In the genomic region with DNA sequence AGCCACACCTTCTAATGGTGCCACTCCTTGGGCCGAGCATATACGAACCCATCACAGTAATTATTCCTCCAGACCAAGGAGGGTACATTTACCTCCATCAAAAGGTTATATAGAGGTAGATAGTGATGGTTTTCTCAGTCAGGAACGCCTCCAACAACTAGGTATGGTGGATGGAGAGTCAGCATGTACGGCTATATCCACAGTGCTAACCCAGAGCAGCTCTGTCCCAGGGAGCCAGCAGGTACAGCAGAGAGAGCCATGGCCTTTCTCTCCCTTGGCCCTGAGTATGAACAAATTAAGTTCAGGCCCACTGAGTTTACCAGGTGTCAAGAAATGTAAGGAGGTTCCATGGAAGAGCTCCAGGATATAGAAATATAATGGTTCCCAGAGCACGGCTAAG, we compare ENCODE assay signal across 18 mouse cellular contexts. TPM values are rescaled to one million over a fixed set of nuclear protein-coding genes. Genes with fewer than 3 reads are reported as not detected.
DNase-seq lines count a peak whose midpoint lies in the region; TF ChIP-seq lines count a peak whose summit lies in the region.
"Had no signal": no experiment of that assay in that cellular context is flagged by ENCODE, and none has a peak within 500 bp of the region (broad histone marks: within the 10 kb centered on the region; RNA-seq: fewer than 3 reads in every experiment).

No protein-coding gene starts in this region.

- no peak for TF ChIP-seq CTCF in bone marrow macrophage, adult 2 months (IDR thresholded peaks at IDR 0.05; ENCODE audit: low read depth, low read length)

- peak; percentile 90 for DNase-seq in heart, adult 11 months
- DNase-seq in heart, adult 18-20 months: no peak
- no peak for DNase-seq in ovary, postnatal 10 days (ENCODE audit: low spot score)
- DNase-seq: adrenal gland, adult 2 months; adrenal gland, postnatal 10 days; adrenal gland, postnatal 25 days; cerebellum, adult 11-12 months; cerebellum, adult 2 months; cerebellum, adult 9-10 months; cerebellum, postnatal 10 days; cerebellum, postnatal 25 days; forebrain, postnatal 0 days had no signal

- WGBS in macrophage (ENCODE audit: missing documents): 99% methylated on average over 5 of the region's 5 CpGs

- H3K27ac ChIP-seq in bone marrow macrophage, adult 2 months (ENCODE audit: insufficient read depth, low read depth, low read length): peak overlapping the region; percentile 74
- H3K27ac ChIP-seq in macrophage: peak overlapping the region; percentile 10; the same call in 1 of the 2 replicates
- H3K27ac ChIP-seq: embryonic facial prominence, embryonic 10.5 days; embryonic facial prominence, embryonic 12.5 days; forebrain, embryonic 13.5 days; forebrain, embryonic 15.5 days had no signal

- no peaks in the 10 kb centered on the region for H3K79me2 ChIP-seq in macrophage (ENCODE audit: inconsistent target)

- peaks cover 57% of the 10 kb centered on the region for H3K4me1 ChIP-seq in bone marrow macrophage, adult 2 months (ENCODE audit: control insufficient read depth, insufficient read depth, low read length)

- H3K36me3 ChIP-seq in macrophage (ENCODE audit: inconsistent target): no peaks in the 10 kb centered on the region
- H3K36me3 ChIP-seq: embryonic facial prominence, embryonic 10.5 days; embryonic facial prominence, embryonic 12.5 days; forebrain, embryonic 15.5 days had no signal

- no peak for TF ChIP-seq POLR2A in bone marrow macrophage, adult 2 months (IDR thresholded peaks at IDR 0.05; ENCODE audit: borderline replicate concordance, low read depth, low read length)

- H3K4me3 ChIP-seq in bone marrow macrophage, adult 2 months (ENCODE audit: insufficient read depth, low read length): no peak overlapping the region
- no peak overlapping the region for H3K4me3 ChIP-seq in macrophage (ENCODE audit: inconsistent target)
- H3K4me3 ChIP-seq: embryonic facial prominence, embryonic 10.5 days; embryonic facial prominence, embryonic 12.5 days; forebrain, embryonic 13.5 days; forebrain, embryonic 15.5 days had no signal

RNA-seq across cellular contexts. Expression of a gene that starts 2.1 kb away (rescaled TPM):
- 10 to 100 TPM in 1 of 2 experiments, 1 to 10 TPM in 1; 7.7 to 10.5 TPM for total RNA-seq in heart, adult 18-20 months (2021)
- 8.8 and 8.9 TPM in 2 replicates for polyA plus RNA-seq in bone marrow macrophage, adult 2 months (2012; ENCODE audit: insufficient read depth, insufficient read length, missing spikeins)
- 1,000 to 10,000 TPM in 3 of 26 experiments, 100 to 1,000 TPM in 4, 10 to 100 TPM in 9, 1 to 10 TPM in 10; 1.2 to 1,725 (median 19.2) TPM for total RNA-seq in macrophage (2018; cell fraction: chromatin; rRNA removed)
- total RNA-seq in macrophage (2018; cell fraction: cytosol; rRNA removed): 100 to 1,000 TPM in 7 of 26 experiments, 10 to 100 TPM in 9, 1 to 10 TPM in 9, under 1 TPM in 1; 0.88 to 552 (median 14.8) TPM
- total RNA-seq in macrophage (2018; cell fraction: nucleus; rRNA removed): 1,000 to 10,000 TPM in 2 of 26 experiments, 100 to 1,000 TPM in 7, 10 to 100 TPM in 9, 1 to 10 TPM in 7, under 1 TPM in 1; 0.94 to 1,649 (median 21.6) TPM
- 6.1 to 9.4 TPM (median 7.1 TPM) in 3 replicates for polyA plus RNA-seq in macrophage (2018)

RNA-seq across cellular contexts. Expression of a gene that starts 27.9 kb away (rescaled TPM):
- total RNA-seq in heart, adult 18-20 months (2021): 1 to 10 TPM; 8.7 to 9.7 TPM
- 0.40 TPM in 1 of 2 replicates, not detected in the other for polyA plus RNA-seq in bone marrow macrophage, adult 2 months (2012; ENCODE audit: insufficient read depth, insufficient read length, missing spikeins)
- under 1 TPM in 9 of 26 experiments, not detected in 17; 0.29 to 0.87 (median 0.66) TPM for total RNA-seq in macrophage (2018; cell fraction: chromatin; rRNA removed)
- 1 to 10 TPM in 1 of 26 experiments, under 1 TPM in 24, not detected in 1; 0.04 to 1.0 (median 0.21) TPM for total RNA-seq in macrophage (2018; cell fraction: cytosol; rRNA removed)
- under 1 TPM in 17 of 26 experiments, not detected in 9; 0.22 to 0.94 (median 0.65) TPM for total RNA-seq in macrophage (2018; cell fraction: nucleus; rRNA removed)
- polyA plus RNA-seq in macrophage (2018): 0.26 to 0.36 TPM in 2 of 3 replicates, not detected in the other

RNA-seq across cellular contexts. Expression of a gene that starts 32.1 kb away (rescaled TPM):
- total RNA-seq in heart, adult 18-20 months (2021): 10 to 100 TPM; 20.0 to 21.3 TPM
- 36.4 and 39.1 TPM in 2 replicates for polyA plus RNA-seq in bone marrow macrophage, adult 2 months (2012; ENCODE audit: insufficient read depth, insufficient read length, missing spikeins)
- total RNA-seq in macrophage (2018; cell fraction: chromatin; rRNA removed): 10 to 100 TPM in 15 of 26 experiments, 1 to 10 TPM in 11; 3.2 to 27.1 (median 11.0) TPM
- total RNA-seq in macrophage (2018; cell fraction: cytosol; rRNA removed): 10 to 100 TPM; 10.5 to 25.7 (median 19.1) TPM
- 10 to 100 TPM in 20 of 26 experiments, 1 to 10 TPM in 6; 6.5 to 19.8 (median 11.5) TPM for total RNA-seq in macrophage (2018; cell fraction: nucleus; rRNA removed)
- polyA plus RNA-seq in macrophage (2018): 19.7 to 26.3 TPM (median 22.9 TPM) in 3 replicates

RNA-seq across cellular contexts. Expression of a gene that starts 41.1 kb away (rescaled TPM):
- total RNA-seq in heart, adult 18-20 months (2021): 1 to 10 TPM in 1 of 2 experiments, under 1 TPM in 1; 0.69 to 1.1 TPM
- not detected in 2 replicates for polyA plus RNA-seq in bone marrow macrophage, adult 2 months (2012; ENCODE audit: insufficient read depth, insufficient read length, missing spikeins)
- total RNA-seq in macrophage (2018; cell fraction: chromatin; rRNA removed): 1 to 10 TPM in 2 of 26 experiments, under 1 TPM in 11, not detected in 13; 0.35 to 1.2 (median 0.49) TPM
- not detected for total RNA-seq in macrophage (2018; cell fraction: cytosol; rRNA removed)
- 1 to 10 TPM in 1 of 26 experiments, under 1 TPM in 3, not detected in 22; 0.39 to 1.3 (median 0.60) TPM for total RNA-seq in macrophage (2018; cell fraction: nucleus; rRNA removed)
- not detected in 3 replicates for polyA plus RNA-seq in macrophage (2018)
